Mouse (Mus musculus) c-Kit-positive CD71-positive TER-119-positive erythroid progenitor cells, embryonic 14.5 days (primary cell): Measurements from ENCODE around the gene Hsd17b11.

ENCODE experiments used
- DNase-seq: peaks from one replicate; pipeline ENCODE4 v3.0.0-alpha.2; 2013; ENCODE audit warnings: low spot score

The Hsd17b11 gene

DNA sequence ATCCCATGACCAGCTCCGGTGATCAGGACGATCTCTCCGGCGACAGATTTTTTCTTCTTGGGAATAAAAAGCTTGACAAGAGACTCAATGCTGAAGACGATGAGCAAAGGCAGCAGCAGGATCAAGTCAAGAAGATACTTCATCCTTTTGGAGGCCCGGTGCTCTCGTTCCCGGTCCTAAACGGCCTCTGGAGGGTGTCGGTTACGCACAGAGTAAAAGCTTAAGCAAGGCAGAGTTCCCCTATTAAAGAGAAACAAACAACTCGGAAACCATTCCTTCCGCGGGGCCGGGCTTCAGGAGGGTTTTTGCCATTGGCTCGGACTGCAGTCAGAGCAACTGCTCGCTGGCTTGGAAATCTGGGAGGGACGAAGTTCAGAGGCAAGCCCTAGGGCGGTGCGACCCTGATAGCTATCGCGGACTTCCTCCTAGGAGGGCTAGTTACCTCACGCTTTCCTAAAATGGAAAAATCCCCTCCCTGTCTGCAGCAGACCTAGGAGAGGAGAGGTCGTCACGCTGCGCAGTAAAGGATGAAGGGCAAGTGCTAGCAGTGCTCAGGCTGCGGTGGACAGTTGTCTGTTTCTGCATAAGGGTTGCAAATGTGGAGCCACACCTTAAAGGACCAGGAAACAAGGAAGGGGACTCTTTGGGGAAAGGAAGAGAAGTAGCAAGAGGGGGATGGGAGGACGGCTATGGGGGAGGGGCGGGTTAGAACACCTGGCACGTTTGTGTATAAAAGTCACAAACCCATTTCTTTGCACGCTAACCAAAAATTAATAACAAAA, at the start of gene Hsd17b11:
Hsd17b11 (minus strand) TSS at position 323 of the 782 bp plus-strand sequence.
- peak; percentile 39 for DNase-seq

GRCm38 (mm10) chr5:104071048-104071447, 49.3 kb upstream of the Hsd17b11 start:
- DNase-seq, result no peak

DNA sequence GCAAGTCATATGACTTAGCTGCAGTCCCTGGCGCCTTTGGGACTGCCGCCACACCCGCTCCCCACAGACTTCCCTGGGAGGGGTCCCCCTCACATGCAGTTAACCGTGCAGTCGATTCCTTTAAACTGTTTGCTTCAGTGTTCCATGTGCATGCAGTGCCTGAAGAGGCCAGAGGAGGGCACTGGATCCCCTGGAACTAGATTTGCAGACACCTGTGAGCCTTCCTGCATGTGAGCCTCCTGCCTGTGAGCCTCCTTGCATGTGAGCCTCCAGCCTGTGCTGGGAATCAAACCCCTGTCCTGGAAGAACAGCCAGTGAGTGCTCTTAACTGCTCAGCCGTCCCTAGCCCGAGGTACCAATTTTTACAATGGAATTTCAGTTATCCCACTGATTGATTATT, 47.0 kb upstream of the Hsd17b11 start:
- no peak for DNase-seq

DNA sequence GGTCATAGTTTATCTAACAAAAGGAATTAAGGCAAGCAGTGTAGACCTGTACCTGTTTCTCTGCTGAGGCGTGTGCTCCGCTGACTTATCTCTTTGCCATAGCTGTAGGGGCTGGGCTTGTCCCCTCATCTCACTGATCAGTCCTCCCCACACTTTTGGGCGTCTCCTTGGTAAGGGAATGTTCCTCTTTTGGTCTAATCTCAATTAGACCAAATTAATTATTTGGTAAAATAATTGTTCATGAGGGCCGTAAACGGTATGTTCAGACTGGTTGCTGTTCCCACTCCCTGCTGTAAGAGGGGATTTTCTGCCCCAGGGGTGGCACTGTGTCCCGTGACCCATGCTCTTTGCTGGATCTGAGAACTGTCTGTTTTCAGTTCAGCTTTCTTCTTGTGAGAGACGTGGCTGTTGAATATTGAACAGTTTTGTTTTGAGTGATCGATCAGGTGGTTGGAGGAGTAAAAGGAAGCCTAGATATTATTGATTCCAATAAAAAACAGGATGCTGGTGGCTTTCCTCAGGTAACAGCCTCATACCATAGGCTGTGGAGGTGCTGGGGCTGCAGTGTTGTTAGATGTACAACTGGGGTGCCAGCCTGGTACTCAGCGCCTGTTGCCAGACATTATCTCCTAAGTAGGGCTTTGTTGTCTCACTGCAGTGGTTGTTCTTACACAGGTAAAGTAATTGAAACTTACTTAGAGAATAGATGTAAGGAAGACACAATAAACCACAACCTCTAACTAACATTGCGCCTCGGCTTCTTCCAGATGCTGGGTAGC, 41.2 kb upstream of the Hsd17b11 start:
- DNase-seq, result peak; percentile 72

DNA sequence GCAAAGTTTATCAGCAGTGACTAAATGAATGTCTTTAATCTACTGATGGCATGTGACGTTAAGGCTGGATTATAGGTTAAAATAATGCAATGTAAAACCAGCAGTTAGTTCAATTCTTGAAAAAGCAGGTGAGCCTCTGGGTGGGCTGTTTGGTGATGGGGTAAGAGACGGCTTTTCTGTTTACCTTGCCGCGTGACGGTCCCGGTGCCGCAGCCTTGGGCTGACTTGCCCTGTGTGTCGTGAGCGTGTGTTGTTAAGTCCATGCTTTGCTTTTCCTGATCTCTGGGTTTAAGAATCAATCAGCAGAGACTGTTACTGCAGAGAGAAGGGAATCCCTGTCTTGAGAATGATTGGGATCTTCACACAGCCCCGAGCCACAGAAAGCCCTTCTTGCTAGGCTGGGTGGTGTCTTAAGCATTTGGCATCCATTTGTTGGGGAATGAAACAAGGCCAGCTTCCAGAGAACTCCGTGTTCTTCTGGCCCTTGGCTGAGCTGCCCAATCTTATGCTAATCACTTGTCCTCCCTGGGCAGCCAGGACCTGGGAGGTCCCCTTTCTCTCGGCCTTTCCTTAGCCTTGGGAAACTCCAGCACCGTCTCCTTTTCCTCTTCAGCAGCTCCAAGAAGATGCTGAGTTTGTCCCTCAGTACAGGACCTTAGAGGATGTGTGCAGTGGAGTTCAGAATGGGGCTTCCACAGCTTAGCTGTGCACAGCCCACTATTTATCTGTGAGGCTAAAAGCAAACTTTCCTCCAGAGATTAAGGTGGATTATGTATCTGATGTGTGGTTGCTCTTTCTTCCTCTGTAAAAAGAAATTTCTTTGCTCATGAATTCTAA, 40.4 kb upstream of the Hsd17b11 start:
- no peak for DNase-seq

DNA sequence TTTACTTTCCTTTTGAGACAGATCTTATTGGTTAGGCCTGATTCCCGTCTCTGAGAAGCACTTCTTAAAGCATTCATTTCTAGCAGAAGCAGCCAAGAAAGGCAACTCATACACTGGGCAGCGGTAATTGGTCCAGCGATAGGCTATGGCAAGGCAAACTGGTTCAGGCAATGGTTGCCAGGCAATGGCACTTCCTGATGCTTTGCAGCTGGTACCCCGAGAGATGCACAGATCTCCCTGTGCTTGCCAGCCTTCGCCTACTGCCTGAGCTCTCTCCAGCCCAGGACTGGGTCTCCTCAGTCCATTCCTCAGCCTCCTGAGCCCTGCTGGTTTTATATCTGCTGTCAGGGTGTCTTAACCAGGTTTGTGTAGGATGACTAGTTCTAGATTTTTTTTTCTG, 38.7 kb upstream of the Hsd17b11 start:
- no peak for DNase-seq

DNA sequence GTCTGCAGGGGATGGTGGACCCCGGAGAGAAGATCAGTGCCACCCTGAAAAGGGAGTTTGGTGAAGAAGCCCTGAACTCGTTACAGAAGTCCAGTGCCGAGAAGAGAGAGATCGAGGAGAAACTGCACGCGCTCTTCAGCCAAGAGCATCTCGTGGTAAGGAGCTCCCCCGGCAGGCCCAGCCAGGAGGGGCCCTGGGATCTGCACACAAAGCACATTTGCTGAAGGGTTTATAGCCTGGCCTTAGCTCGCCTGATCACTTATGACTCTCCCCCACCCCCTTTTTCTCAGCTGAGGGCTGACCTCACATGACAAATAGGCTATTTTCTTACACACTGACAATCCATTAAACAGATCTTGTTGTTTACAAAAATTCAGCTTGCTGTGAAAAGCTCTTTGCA, 37.9 kb upstream of the Hsd17b11 start:
- DNase-seq, result no peak

GRCm38 (mm10) chr5:104058021-104058420, 36.3 kb upstream of the Hsd17b11 start:
- DNase-seq, result no peak

GRCm38 (mm10) chr5:104056295-104056694, 34.6 kb upstream of the Hsd17b11 start:
- DNase-seq, result no peak

DNA sequence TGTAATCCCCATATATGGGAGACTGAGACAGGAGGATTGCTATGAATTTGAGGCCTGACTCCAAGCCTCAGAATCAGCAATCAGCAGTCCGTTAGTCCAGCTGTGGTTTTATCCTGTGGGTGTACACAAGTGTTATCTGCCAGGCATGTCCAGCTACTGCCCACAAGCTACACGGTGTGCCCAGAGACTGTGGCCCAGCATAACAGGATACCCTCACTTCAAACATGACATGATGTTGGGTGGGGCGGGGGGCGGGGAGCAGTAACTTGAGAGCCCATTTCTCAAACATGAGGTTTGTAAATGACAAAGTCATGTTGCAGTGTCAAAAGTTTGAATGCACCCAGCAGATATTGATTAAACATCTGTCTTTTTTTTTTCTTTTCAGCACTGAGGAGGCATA, 34.1 kb upstream of the Hsd17b11 start:
- no peak for DNase-seq

DNA sequence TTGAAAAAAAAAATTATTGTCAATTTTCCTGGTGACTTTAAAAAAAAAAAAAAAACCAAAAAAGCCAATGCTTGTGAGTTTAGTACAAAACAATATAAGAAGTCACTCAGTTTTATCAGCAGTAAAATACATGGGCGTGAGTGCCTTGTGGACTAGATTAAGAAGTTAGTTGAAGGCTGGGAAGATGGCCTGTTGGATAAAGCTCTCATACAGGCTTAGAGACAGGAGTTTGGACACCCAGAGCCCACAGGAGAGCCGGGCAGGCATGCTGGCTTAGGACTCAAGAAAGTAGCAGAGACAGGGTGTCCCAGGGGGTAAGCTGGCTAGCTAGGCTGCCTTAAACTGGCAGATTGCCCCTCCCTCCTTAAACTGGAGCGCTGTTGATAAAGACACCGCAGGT, 33.2 kb upstream of the Hsd17b11 start:
- peak; percentile 74 for DNase-seq

GRCm38 (mm10) chr5:104052956-104053355, 31.2 kb upstream of the Hsd17b11 start:
- DNase-seq, result peak; percentile 70

- DNase-seq, result peak; percentile 51
Measured at GRCm38 (mm10) chr5:104048139-104048538, 26.4 kb upstream of the Hsd17b11 start.

GRCm38 (mm10) chr5:104047200-104048105, 25.7 kb upstream of the Hsd17b11 start:
- peak; percentile 59 for DNase-seq

DNA sequence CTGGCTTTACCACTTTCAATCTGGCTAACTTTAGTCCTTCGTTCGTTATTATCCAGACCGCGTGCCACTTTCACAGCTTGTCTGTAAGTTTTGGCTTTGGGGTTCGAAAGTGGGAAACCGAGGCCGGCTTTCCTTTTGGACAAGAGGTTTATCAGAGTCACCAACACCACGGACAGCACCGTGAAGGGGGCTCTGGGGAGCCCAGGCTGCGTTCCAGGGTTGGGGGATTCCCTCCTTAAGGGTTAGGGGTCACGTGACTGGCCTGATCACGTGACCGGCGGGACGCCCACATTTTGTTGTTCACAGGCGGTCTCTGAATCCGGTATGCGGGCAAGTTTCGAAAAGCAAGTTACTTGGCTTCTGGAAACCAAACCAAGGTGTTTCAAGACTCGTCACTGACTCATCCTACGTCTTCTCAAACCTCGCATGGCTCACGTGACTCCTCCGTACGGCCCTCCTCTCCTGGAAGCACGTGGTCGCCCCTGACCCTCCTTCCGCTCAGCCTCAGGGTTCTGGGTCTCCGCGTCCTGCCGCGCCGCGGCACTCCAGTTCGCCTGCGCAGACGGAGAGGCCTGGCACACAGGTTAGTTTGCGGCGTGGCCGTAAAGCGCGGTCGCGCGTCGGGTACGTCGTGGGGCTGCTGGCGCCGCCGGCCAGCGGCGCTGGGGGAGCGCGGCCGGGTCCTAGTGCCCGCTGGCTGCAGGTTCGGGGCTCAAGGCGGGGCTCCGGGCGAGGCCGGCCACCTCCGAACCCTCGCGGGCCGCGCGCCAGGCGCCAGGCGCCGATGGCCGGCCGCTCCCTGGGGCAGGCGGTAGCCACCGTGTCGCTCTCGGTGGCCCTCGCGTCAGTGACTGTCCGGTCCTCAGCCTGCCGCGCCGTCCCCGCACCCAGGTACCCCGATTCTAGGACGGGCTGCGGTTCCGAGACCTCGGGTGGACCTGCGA, 24.8 kb upstream of the Hsd17b11 start, which contains the start of gene Nudt9:
Nudt9 (plus strand) TSS at position 51 of the 944 bp plus-strand sequence.
- DNase-seq, result peak; percentile 91

DNA sequence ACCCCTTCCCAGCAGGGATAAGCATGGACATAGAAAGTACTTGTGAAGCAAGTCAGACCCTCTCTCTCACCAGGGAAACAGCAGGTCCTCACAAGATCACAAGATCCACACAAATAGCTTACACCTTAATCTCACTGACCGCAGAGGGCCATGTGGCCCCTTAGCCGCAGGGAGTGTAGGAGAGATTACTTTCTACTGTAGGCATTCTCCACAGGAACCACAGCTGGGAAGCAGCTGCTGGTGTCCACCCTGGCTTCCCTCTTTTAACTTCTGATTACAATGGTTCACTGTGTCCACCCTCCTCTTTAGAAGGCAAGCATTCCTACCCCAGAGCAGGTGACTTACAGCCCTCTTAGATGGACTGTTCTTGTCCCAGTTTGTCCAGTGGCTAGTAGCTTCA, 22.0 kb upstream of the Hsd17b11 start:
- DNase-seq, result no peak

GRCm38 (mm10) chr5:104042906-104043305, 21.2 kb upstream of the Hsd17b11 start:
- no peak for DNase-seq

DNA sequence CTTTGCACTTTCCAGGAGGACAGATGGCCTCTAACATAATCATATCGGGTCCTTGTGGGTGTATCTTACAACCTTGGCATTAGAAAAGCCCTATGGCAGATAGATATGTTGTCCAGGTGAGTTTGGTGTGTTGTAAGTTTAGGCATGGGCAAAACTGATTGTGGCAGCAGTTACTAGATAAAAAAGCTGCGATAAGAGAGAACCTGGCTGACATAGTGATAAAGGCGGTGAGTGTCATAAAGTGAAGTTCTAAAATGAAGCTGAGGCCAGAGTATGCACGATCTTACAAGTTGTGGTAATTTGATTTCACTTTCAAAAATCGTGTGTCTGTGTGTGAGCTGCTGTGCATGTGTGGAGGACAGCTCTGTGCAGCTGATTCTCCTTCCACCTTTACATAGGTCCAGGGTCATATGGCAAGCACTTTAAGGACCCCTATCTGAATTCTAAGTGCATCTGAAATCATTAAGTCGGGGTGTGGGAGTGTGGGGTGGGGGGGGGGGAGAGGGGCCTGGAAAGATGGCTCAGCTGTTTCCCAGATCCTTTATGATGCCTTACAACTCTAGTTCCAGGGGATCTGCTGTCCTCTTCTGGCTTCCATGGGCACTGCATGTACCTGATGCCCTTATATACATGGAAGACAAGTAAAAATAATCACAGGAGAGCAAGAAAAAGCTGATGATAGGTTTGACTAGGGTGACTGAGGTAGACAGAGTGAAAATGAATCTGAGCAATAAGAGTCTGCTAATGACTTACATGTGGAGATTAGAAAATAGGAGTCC, 17.6 kb upstream of the Hsd17b11 start:
- no peak for DNase-seq

- no peak for DNase-seq
Measured at GRCm38 (mm10) chr5:104036686-104037085, 15.0 kb upstream of the Hsd17b11 start.
